Mouse (Mus musculus) thymus, postnatal 25 days (tissue): ENCODE measurements around the gene Cryba1.
A peak's percentile ranks its signal among the peaks of the same experiment; 100 is the strongest.
"Not testable (repeated sequence)": the region's sequence is repeated elsewhere in the genome, so short reads cannot be mapped to it uniquely, and the experiment has no call there.

Experiments
- DNase-seq: peaks from one replicate; pipeline ENCODE4 v3.0.0; 2022

The Cryba1 gene

DNA sequence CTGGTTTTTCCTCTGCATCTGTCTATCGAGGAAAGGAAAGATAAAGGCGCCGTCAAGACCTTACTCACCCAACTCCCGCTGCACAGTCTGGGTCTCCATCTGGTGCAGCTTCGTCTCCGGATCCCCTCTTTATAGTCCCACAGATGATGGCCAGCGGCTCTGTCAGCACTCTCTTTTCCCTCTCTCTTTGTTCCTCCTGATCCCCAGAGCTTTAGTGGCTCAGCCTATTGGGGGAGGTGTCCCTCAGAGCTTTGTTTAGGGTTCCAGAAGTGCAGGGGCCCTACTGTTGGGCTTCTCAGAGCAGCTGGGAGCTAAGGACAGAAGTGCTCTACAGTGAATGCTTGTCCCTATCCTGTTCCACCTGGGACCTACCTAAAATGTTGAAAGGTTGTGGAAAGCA, at the start of gene Cryba1:
Cryba1 (minus strand) TSS at position 101 of the 400 bp plus-strand sequence.
- no peak for DNase-seq

DNA sequence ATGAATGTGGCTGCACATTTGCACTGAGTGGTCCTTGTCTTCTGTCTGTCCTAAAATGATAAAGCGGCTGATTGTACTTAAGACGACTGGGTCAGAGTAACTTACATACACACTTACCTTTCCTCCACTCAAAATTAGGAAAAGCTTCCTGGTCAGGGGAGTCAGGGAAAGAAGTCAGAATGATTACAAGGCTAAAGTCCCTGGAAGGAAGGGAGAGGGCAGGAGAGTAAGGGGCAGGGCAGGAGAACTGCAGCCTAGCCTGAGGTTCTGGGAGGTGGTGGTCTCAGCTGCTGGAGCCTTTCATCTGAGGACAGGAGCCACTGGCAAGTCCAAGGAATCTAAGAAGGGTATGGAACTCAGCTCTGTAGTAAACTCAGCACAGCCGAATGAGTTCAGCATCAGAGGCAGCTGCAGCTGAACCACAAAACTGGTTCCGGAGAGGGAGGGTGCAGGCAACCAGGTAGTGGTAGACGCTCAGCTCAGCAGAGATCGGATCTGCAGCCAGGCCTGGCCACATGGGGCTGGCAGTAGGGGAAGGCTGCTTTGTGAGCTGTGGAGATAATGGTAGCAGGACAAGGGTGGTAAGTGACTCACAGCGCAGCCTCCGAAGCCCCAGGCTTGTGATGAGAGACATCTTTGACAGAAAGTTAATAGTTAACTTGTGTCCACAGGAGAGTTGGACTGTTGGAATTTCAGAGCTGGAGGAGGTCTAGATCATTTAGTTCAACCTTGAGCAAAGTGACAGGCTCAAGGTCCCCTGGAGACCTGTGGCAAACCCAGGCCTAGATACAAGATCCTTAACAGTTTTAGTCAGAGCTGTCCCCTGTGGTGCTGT, 47.0 kb upstream of the Cryba1 start:
- peak; percentile 50 for DNase-seq

GRCm38 (mm10) chr11:77770346-77770745, 45.3 kb upstream of the Cryba1 start:
- no peak for DNase-seq

GRCm38 (mm10) chr11:77769496-77769895, 44.4 kb upstream of the Cryba1 start:
- DNase-seq = no peak

DNA sequence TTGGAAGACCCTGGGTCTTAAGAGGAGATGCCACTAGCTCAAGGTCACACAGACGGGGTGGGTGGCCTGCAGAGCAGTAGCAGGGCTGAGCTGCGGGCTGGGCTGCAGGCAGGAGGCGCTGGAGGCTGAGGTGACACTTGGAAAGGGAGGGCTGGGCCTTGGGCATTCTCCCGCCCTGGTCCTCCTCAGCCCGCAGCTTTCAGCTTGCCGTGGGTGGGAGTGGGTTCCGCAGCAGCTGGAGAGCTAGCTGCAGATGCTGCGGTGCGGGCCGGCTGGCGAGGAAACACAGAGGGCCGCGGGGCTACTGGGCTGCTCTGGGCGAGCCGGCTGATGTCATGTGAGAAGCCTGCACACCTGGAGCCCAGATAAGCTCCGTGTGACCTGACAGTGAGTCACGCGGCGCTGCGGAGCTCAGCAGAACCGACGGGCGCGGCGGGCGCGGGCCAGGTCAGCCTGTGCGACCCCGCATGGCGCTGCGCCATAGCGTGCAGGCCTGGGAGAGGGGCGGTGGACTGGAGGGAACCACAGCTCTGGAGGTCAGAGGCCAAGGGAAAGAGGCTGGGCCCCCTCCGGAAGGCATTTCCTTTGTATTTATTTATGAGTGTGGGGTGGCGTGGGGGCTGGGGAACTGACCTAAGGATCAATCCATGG, 41.4 kb upstream of the Cryba1 start:
- peak; percentile 71 for DNase-seq

DNA sequence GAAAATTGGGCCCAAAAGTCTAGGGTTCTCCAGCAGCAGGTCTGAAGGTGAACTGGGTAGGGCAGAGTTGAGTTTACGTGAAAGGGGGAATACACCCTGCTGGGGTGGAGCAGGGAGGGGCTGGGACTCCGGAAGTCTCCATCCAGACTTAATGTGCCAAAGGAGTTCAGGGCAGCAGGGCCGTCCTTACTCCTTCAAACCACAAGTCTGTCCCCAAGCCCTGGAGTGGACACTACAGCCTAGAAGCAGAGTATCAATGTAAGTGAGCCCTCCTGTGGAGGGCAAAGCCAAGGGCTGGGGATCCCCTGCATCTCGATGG, 40.3 kb upstream of the Cryba1 start:
- no peak for DNase-seq

DNA sequence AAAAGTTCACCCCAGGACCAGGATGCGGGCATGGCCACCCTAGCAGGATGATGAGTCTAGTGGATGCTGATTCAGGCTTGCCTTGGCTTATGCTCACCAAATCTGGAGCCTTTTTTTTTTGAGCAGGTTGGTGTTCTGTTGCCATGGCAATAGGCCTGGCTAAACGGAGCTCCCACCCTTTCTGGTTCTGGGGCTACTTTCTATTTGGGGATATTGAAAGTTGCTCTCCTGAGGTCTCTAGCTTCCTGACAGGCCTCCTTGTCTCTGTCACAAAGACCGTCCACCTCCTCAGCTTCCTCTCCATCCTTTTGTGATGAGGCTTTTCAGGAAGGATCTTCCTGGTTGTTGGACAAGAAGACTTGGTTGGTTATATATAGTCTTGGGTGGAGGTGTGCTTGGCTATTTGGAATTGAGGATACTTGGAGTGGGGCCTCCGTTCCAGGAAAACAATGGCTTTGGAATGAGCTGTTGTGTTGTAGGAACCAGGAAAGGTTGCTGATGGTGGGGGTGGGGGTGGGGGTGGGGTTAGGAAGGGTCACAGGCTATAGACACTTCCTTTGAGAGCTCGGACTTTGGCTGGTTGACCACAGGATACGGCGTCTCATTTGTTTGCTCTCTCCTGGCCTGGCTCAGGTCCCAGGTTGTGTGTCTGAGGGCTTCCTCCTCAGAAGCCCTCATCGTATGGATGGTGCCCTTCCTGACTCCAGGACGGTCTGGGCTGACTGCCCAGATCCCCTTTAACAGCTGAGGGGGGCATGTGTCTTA, 39.8 kb upstream of the Cryba1 start:
- no peak for DNase-seq

DNA sequence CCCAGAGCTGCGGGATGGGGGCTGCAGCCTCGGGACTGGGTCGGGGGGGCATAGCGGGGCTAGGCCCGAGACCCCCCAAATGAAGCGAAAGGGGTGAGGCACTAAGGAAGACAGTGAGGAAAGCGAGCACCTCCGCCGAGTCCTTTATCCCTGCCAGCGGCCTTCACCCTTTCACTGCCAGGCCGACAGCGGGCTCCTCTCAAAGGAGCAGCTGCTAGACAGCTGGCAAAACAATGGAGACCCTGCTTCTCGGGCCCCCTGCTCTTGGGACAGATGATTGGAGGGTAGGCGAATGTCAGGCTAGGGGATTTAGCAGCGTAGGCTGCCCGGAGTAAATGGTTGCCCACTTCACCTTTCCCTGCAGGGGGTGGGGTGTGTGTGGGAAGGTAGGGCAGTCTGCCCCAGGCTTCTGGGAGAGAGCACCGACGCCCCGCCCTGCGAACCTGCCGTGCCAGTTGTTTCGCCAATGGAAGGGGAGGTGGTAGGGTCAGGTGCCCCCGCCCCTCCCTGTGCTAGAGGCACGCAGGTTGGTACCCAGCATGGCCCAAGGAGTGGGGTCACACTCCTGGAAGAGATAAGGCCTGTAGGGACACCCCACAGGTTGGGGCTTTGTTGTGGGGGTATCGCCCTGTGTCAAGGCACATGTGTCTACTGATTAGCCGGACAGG, 38.7 kb upstream of the Cryba1 start:
- peak; percentile 59 for DNase-seq

- DNase-seq = peak; percentile 84
Measured at GRCm38 (mm10) chr11:77762783-77763672, 37.9 kb upstream of the Cryba1 start, which contains the start of gene Myo18a. Gene Myo18a (plus strand): TSS chr11:77763246.

DNA sequence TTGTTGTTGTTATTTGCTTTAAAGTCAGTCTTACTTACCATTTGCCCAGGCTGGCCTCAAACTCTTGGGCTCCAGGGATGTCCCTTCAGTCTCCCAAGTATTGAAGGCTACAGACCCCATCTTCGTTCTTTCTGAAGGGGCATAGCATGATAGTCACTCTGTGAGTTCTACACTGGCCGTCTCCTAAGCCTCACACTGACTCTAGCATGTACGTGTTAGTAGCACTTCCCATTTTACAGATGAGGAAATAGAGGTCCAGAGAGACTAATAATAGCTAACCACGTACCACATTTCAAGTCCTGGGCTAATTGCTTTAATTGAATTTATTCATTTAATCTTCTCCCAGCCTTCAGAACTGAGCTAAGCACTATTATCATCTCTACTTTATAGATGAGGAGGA, 34.9 kb upstream of the Cryba1 start:
- no peak for DNase-seq

GRCm38 (mm10) chr11:77753469-77753868, 28.4 kb upstream of the Cryba1 start:
- DNase-seq = no peak

DNA sequence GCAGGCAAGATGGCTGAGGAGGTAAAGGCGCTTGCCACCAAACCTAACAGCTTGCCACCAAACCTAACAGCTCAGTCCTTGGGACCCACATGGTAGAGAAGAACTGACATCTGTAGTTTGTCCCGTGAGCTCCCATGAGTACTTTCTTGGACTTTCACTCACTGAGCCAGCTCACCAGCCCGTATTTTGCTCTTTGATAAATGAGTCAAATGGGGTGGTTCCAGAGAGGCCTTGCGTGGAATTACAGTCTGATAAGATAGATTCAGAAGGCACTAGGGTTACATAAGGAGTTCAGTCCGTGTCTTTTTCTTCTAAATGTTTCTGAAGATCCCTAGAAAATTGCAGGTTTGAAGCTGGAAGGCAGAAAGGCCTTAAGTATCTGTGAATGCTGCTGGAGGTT, 27.4 kb upstream of the Cryba1 start:
- no peak for DNase-seq

GRCm38 (mm10) chr11:77748996-77749395, 23.9 kb upstream of the Cryba1 start:
- DNase-seq = no peak

DNA sequence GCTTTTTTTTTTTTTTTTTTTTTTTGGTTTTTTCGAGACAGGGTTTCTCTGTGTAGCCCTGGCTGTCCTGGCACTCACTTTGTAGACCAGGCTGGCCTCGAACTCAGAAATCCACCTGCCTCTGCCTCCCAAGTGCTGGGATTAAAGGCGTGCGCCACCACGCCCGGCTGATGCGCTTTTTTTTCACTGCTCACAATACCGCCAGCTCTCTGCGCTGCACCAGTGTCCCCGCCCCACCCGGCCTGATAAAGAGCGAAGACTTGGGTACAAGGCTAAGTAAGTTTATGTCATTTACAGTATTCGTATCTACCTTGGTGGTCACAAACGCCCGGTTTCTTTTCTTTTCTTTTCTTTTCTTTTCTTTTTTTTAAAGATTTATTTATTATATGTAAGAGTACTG, 22.0 kb upstream of the Cryba1 start:
- DNase-seq = not testable (repeated sequence)

GRCm38 (mm10) chr11:77746652-77747051, 21.6 kb upstream of the Cryba1 start:
- no peak for DNase-seq

DNA sequence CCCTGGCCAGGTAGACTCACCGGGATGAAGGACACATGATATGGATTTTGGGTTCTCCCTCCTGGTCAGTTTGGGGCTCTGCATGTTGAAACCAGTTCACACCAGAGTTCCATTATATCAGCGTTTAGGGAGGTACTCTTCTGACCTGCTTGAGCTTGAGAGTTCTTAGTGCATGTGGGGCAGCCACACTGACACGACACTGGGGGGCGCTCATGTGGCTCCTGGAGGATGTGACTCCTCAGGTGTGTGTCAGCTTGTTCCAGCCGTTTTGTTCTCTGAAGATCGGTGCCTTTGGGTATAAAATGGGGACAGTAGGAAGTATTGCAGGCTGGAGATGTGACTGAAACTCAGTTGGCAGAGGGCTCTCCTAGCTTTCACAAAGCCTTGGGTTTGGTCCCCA, 18.9 kb upstream of the Cryba1 start:
- DNase-seq = peak; percentile 66

GRCm38 (mm10) chr11:77738555-77738954, 13.5 kb upstream of the Cryba1 start:
- no peak for DNase-seq

DNA sequence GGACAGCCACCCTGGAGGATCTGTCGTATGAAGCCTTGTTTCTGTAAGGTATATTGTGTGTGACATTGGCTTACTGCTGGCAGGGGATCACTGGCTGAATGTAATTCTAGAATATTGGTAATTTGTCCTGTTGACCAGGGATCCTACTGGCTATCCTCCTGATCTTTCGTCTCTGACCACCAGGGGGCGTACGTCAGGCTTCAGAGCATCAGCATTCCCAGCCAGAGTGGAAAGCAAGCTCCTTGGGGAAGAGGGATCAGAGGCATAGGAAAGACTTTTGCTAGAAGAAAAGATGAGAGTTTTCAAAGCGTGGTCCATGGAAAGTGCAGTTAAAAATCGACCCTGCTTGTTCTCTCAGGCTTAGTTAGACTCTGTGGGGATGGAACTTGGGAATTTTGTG, 12.2 kb upstream of the Cryba1 start:
- peak; percentile 65 for DNase-seq

DNA sequence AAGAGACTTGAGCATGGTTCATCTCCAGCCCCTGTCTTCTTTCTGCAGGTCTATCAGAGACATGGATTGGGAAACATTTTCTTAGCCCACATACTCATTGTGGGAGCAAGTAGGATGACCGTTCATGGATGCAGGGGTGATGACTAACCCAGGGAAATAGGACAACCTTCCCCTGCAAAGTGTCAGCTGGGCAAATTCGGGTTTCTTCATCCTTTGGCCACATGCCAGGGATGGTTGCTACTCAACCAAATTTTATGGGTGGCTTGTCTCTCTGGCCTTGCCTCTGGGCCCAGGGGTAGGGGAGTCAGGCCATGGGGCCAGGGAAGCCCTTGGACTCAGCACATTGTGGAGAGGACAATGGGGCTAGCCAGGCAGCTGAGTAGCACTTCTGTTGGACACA, 3.5 kb upstream of the Cryba1 start:
- DNase-seq = no peak

DNA sequence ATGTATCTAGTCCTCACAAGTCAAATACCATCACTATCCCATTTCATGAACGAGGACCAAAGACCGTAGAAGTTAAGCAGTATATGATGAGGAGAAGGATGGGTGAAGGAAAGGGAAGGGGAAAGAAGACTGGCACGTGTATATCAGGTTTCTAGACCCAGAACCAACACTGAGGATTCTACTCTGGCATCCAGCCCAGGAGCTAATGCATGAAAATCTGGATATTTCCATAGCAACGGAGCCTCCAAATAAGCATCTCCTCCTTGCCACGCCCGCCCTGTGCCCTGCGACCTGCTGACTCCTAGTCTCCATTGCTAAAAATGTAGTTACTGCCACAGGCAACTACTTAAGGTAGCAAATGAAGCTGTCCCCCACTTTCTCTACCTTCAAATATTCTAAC, 317 bp downstream of the Cryba1 start:
- no peak for DNase-seq

DNA sequence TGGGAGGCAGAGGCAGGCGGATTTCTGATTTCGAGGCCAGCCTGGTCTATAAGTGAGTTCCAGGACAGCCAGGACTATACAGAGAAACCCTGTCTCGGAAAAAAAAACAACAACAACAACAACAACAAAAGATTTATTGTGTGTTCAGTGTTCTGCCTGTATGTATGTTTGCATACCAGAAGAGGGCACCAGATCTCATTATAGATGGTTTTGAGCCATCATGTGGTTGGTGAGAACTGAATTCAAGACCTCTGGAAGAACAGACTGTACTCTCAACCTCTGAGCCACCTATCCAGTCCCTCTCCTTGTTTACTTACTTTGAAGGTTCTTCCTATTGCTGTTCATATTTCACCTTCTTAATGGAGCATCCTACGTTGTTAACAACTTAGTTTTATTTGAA, 3.7 kb downstream of the Cryba1 start:
- DNase-seq = no peak

GRCm38 (mm10) chr11:77719055-77719454, 6.0 kb downstream of the Cryba1 start:
- DNase-seq = no peak
